Mouse (Mus musculus) liver, embryonic 11.5 days (tissue): ENCODE measurements around the gene Shf. TPM values are rescaled to one million over a fixed set of nuclear protein-coding genes. Genes with fewer than 3 reads are reported as not detected.

Source experiments
- polyA plus RNA-seq: library from polyadenylated mRNA; unstranded; fragments of >200 nt; fragmentation: Nextera tagmentation; extraction: Ambion mirVana; gene quantifications from 2 replicates; pipeline ENCODE4 v1.2.1, GENCODE M21; 2014

Shf gene
- polyA plus RNA-seq, 1 experiment from 2014 or later = 2.5 TPM

Other genes with a start within 250 kb of the Shf start
- 311 and 321 TPM in 2 replicates for gene B2m, start 221.5 kb downstream of the Shf start, polyA plus RNA-seq
- gene Trim69, start 208.5 kb downstream of the Shf start, polyA plus RNA-seq = 0.17 TPM in 1 of 2 replicates, not detected in the other
- 0.15 TPM in 1 of 2 replicates, not detected in the other for gene Patl2, start 183.0 kb downstream of the Shf start, polyA plus RNA-seq
- not detected in 2 replicates for gene Terb2, start 182.9 kb downstream of the Shf start, polyA plus RNA-seq
- gene Sord, start 134.4 kb downstream of the Shf start, polyA plus RNA-seq = 172 and 180 TPM in 2 replicates
- gene Duox2, start 70.7 kb downstream of the Shf start, polyA plus RNA-seq = not detected in 2 replicates
- 0.12 TPM in 1 of 2 replicates, not detected in the other for gene Duoxa2, start 70.3 kb downstream of the Shf start, polyA plus RNA-seq
- not detected in 2 replicates for gene Duoxa1, start 55.4 kb downstream of the Shf start, polyA plus RNA-seq
- gene Duox1, start 53.5 kb downstream of the Shf start, polyA plus RNA-seq = 0.10 TPM in 1 of 2 replicates, not detected in the other
- gene Slc28a2, start 57.3 kb upstream of the Shf start, polyA plus RNA-seq = 0.29 and 0.35 TPM in 2 replicates
- not detected in 2 replicates for gene Gm14085, start 115.8 kb upstream of the Shf start, polyA plus RNA-seq
- 24.5 and 25.5 TPM in 2 replicates for gene Gatm, start 242.1 kb upstream of the Shf start, polyA plus RNA-seq